Mouse (Mus musculus) adrenal gland, adult 8-10 months (tissue): ENCODE measurements around the gene Tmod4. TPM values are rescaled to one million over a fixed set of nuclear protein-coding genes. Genes with fewer than 3 reads are reported as not detected.
"Not testable (repeated sequence)": the region's sequence is repeated elsewhere in the genome, so short reads cannot be mapped to it uniquely, and the experiment has no call there.

Experiments used
- DNase-seq: peaks from one replicate; pipeline ENCODE4 v3.0.0; 2022
- total RNA-seq, 4 experiments: library from RNA; stranded (reverse); gene quantifications; 2 replicates each; pipeline ENCODE4 v1.2.4; 2022

The Tmod4 gene
- 1 to 10 TPM in 1 of 4 experiments, under 1 TPM in 1, not detected in 2; 0.56 to 1.5 TPM for total RNA-seq

GRCm38 (mm10) chr3:95124246-95124645, at the start of gene Tmod4:
Gene Tmod4, plus strand, starts transcription at chr3:95124476.
- DNase-seq: no peak

GRCm38 (mm10) chr3:95088071-95088470, 36.2 kb upstream of the Tmod4 start:
- DNase-seq: no peak

DNA sequence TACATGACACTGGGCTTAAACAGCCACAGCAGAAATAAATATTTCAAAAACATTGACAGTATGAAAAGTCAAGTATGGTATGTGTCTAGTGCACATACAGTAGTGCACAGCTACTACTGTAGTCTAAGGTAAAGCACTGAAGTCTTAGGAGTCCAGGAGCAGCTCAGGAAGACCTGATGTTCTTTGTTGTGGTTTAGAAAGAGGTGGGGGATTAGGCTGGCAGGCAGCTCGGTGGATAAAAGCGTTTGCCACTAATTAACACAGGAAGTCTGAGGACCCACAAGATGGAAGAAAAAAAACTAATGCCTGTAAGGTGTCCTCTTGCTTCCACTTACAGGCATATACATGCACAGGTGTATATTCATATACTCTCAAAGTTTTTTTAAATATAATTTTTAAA, 23.4 kb upstream of the Tmod4 start:
- DNase-seq: no peak

DNA sequence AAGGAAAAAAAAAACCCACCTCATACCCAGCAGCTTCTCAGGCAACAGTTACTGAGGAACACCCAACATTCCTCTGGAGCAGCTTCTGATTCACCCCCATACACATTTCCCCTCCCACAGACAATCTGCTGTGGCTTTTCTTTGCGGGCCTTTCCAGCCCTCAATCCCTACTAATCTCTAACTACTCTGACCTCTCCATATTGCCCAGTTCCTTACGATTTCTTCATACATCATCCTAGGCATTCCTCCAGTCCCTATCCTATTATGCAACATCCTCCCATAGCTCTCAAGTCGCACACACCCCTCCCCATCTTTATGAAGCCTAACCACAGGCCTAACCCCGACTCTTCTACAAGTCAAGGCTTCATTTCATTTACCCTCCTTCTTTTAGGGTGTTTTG, 19.2 kb upstream of the Tmod4 start:
- DNase-seq: no peak

- DNase-seq: no peak
These were observed 18.5 kb upstream of the Tmod4 start for GRCm38 (mm10) chr3:95105586-95106337.

DNA sequence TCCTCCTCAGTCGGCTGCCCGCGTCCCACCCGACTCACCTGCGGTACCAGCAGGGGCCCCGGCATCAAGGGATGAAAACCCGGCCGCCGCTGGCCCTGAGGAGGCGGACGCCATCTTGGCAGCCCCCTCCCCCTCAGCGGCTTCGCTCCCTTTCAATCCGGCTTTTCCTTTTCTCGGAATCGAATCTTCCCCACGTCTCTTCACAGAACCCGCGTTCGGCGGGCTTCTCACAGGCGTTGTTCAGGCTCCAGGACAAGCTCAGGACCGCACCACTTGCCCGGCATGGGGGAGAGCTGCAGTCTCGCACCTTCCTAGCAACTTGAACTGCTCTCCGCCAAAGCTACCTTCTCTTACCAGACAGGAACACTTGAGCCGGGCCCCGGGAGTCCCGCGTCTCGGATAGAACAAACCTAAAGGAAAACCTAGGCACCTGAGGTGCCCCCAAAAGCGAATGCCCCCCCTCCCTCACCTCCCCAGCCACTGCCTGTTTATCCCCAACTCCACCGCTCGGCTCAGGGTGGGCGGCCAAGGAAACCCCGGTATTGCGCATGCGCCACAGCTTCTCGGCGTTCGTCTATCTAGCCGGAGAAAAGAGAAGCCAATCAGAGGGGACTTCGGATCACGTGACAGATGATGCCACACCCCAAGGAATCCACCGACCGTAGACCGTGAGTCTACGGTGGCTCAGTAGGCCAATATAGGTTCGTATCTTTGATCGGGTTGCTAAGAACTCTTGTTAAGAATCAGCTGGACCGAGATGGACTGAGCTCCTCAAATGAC, 17.7 kb upstream of the Tmod4 start, which contains the start of gene Pip5k1a:
Gene Pip5k1a (minus strand): TSS at position 593 of the 780 bp plus-strand sequence.
- DNase-seq: peak; percentile 96

- DNase-seq: not testable (repeated sequence)
These were observed 17.0 kb upstream of the Tmod4 start for GRCm38 (mm10) chr3:95107308-95107707.

DNA sequence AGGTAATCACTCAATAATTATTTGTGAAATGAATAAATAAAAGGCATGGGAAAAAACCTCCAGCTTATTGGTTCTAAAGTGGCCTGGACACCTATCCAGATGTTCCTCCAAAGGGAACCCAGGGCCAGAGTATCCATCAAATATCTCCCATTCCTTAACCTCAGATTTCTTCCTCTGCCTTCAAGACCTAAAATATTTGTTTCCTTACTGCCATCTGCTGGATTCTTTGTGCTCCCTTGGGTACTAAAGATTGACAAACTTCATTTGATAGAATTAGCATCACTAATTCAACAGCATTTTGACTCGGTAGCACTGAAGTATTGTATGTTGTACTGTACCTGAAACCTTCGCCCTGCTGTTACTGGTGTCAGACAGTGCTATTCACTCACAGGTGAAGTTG, 16.4 kb upstream of the Tmod4 start:
- DNase-seq: no peak

DNA sequence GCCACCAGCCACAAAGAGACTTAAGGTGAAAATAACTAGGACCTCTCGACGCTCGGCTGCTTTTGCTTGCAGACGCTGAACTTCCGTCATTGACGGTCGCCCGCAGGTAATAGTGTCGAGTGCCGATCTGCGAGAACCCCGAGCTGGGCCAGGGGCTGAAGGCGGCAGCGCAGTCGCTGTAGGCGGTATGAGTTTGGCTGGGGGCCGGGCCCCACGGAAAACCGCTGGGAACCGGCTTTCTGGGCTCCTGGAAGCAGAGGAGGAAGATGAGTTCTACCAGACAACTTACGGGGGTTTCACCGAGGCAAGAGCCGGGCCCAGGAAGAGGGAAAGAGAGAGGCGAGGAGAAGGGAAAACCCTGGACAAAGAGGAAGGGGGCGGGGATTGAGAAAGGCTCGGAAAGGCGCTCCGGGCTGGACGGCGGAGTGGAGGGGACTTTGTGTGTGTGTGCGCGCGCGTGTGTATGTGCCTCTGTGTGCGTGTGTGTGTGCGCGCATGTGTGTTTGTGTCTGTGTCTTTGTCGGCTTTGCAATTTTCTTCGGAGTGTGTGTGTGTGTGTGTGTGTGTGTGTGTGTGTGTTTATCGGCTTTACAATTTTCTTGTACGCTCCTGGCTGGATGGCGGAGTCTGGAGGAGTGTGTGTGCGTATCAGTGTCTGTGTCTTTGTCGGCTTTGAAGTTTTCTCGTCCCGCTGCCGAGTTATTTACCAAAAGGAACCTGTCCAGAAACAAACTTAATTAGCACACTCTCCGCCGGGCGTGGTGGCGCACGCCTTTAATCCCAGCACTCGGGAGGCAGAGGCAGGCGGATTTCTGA, 13.2 kb upstream of the Tmod4 start, which contains the start of gene Vps72:
Gene Vps72 (plus strand): TSS at position 112 of the 816 bp plus-strand sequence.
- DNase-seq: peak; percentile 87

DNA sequence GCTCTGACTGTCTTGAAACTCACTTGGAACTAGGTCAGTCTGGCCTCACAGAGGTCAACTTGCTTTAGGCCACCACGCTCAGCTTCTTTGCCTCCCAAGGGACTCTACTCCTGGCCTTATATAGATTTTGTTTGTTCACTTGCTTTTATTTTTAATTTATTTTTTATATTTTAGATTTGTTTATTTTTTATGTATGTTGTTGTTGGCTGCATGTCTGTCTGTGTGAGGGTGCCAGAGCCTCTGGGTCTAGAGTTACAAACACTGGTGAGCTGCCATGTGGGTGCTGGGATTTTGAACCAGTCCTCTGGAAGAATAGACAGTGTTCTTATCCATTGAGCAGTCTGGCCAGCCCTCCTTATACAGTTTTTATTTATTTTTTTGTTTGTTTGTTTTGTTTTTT, 11.5 kb upstream of the Tmod4 start:
- no peak for DNase-seq

DNA sequence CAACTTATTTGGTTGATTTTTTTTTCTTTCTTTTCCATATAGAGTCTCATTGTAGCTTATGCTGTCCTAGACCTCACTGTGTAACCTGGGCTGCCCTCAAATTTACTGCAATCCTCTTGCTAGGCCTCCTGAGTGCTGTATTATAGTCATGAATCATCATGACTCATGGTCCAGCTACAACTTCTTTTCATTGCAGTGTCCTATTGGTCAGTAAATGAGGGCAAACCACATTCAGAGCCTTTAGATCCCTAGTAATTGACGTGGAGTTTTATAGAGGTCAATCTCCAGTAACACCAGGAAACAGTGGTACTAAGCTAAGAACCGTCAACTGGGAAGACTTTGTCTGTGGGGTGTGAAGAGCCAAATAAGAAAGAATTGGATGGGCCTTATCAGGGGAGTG, 6.5 kb upstream of the Tmod4 start:
- no peak for DNase-seq

DNA sequence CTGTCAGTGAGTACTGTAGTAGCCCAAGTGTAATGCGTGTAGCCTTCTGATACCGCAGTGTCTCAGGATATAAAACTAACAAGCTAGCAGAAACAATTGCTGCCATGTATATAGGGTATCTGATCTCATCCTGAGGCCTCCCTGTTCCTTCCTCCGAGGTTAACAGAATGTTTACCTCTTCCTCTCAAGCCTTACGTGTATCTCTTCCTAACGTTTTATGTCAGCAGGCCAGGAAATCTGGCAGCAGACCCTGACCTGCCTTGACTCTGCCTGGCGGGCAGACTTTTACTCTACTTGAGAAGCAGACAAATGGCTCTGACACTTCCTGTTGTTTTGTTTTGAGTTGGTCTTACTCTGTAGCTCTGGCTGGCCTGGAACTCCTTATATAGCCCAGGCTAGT, 2.7 kb upstream of the Tmod4 start:
- DNase-seq: no peak

GRCm38 (mm10) chr3:95124972-95125371, 696 bp downstream of the Tmod4 start:
- no peak for DNase-seq

GRCm38 (mm10) chr3:95129226-95129651, 5.0 kb downstream of the Tmod4 start:
- no peak for DNase-seq

GRCm38 (mm10) chr3:95130081-95130480, 5.8 kb downstream of the Tmod4 start:
- DNase-seq: no peak

DNA sequence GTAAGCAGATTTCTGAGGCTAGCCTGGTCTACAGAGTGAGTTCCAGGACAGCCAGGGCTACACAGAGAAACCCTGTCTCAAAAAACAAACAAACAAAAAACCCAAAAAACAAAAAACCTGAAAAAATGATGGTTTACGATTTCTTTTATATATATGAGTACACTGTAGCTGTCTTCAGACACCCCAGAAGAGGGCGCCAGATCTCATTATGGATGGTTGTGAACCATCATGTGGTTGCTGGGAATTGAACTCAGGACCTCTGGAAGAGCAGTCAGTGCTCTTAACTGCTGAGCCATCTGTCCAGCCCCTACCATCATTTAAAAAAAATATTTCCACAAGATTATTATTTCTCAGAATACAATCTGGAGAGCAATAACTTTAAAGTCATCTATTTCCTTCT, 8.1 kb downstream of the Tmod4 start:
- not testable (repeated sequence) for DNase-seq

- DNase-seq: no peak
These were observed 8.9 kb downstream of the Tmod4 start for GRCm38 (mm10) chr3:95133176-95133575.

DNA sequence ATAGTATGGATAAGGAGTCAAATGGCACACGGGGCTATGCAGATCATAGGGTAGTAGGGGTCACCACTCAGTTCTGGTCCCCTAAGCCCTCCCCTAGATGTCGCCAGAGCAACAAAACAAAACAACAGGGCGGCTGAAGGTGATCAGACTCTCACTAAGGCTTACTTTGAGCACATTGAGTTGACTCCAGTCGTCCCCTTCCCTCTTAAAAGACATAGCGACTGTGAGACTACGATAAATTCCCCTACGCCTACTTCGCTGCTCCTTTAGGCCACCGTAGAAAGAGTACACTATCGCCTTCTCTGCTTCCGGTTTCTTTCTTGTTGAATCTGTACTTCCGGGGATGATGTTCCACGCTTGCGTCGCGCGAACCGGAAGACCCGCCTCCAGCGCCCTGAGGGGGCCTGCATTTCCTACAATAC, 9.4 kb downstream of the Tmod4 start, which contains the start of the genes Scnm1 and Lysmd1:
Gene Scnm1 (minus strand): TSS at position 332 of the 422 bp plus-strand sequence.
Gene Lysmd1 (plus strand): TSS at position 409 of the 422 bp plus-strand sequence.
- DNase-seq: peak; percentile 93

GRCm38 (mm10) chr3:95134133-95134532, 9.9 kb downstream of the Tmod4 start:
- DNase-seq: not testable (repeated sequence)

DNA sequence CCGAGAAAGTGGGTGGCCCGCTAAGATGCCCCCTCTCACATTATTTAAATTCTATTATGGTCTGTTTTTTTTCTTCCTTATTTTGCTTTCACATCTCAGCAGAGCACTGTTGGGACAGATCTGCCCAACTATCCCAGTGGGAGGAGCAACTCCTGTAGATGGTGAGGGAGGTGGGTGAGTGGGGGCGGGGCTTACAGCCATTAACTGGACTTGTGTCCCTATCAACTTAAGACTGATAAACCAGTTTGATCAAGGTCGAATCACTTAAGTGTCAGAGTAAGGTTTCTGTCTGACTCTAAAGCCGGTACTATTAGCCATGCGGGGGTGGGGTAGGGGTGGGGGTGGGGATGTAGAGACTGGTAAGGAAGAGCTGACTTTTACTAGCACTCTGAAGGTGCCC, 10.7 kb downstream of the Tmod4 start:
- peak; percentile 66 for DNase-seq

DNA sequence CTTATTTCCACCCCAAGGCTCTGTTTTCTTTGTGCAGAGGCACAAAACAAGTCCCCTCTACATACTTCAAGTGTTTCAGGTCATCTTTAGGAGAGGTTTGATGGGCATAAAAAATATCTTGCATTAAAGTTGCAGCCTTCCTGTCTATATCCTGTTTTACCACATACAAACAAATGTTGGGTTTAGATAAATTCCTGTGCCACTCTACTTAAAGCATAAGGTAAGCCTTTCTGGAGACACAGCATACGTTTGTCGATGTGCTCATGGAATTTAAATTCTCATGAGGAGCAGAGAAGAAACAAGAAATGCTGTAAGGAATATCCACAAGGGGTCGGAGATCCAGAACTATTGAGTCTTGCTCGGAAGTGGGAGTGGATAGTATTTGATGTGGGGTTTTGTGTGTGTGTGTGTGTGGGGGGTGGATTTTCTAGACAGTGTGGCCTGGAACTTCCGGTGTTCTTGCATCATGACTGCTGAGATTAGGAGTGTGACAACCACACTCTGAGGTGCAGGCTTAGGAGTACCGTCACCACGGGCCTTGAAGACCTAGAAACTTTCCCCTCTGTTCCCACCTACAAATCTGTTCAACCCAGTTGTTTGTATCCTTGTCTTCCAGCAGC, 11.3 kb downstream of the Tmod4 start:
- no peak for DNase-seq

DNA sequence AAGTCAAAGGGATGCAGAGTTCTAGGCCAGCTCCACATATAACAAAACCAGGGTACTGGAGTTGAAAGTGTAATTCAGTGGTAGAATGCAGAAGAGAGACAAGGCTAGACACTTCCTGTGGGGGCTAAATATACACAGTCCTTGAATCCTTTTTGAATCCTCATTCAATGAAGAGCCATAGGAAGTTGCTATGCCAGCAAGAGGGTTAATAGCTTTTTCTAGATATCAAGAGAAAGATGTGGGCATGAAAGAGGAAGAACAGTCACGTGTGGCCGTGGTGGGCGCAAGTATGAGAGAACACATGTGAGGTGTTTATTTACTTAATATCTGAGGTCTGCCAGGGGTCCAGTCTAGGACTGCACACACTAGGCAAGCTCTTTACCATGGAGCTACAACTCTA, 12.1 kb downstream of the Tmod4 start:
- no peak for DNase-seq
